Mouse (Mus musculus): ENCODE measurements at regions not wholly inside any gene's neighbourhood (a gene's known extent, or its start where the extent isn't known, plus 50 kb on each side); places are given as distances from the start of the nearest gene placed in this dataset.

DNA sequence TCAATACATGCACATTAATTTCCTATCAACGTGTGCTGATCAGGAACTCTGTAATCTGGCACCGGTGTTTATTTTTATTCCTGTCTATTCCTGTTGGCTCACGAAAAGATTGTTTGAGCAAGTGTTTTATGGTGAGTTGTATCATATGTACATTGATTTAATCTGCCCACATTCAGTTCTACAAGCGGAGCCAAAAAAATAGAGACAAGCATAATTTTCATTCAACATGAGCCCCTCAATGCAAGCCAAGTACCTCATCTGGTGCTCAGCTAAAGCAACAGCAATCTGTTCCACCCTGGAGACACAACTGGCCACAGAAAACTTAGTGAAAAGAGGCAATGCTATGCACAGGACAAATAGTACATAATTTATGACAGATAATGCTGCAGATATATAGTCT lies 147.6 kb downstream of the Fam84b start:
- TF ChIP-seq CTCF (IDR thresholded peaks at IDR 0.05; ENCODE audit: extremely low read depth, insufficient read depth, insufficient read length, insufficient replicate concordance) (no peak), POLR2A (IDR thresholded peaks at IDR 0.05; ENCODE audit: low read depth, low read length) (no peak)

All from spleen, adult 2 months (tissue).